Mouse (Mus musculus): Measurements from ENCODE around the gene Agl. TPM values are rescaled to one million over a fixed set of nuclear protein-coding genes. Genes with fewer than 3 reads are reported as not detected.

Agl gene
- polyA plus RNA-seq, 1 experiment from 2014 or later: 13.4 TPM

DNA sequence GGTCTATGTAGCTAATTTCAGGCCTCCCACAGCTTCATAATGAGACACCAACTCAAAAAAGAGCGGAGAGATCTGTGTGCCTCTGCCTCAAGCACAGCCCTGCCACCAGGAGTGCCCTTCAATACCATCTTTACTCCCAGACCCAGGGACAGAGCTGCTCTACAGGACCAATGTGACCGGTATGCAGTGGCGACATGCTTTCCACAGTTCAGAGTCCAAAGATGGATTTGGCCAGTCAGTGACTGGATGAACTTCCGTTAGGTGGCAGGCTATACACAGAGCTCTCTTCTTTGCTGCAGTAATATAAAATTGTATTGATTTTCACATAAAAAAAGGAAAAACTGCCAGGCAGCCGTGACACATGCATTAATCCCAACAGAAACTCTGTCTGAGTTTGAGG lies 104.1 kb downstream of the Agl start:
- Histone ChIP-seq H3K36me3 (ENCODE audit: inconsistent target) (0 out of 2 replicates have a peak, but pooled peaks cover 6% of the 10 kb centered on the region), H3K79me2 (ENCODE audit: inconsistent target) (peaks cover 100% of the 10 kb centered on the region), H3K27ac (no peak overlapping the region), H3K4me3 (ENCODE audit: inconsistent target) (no peak overlapping the region)
- 97% methylated on average over 5 of the region's 5 CpGs for WGBS (ENCODE audit: missing documents)

DNA sequence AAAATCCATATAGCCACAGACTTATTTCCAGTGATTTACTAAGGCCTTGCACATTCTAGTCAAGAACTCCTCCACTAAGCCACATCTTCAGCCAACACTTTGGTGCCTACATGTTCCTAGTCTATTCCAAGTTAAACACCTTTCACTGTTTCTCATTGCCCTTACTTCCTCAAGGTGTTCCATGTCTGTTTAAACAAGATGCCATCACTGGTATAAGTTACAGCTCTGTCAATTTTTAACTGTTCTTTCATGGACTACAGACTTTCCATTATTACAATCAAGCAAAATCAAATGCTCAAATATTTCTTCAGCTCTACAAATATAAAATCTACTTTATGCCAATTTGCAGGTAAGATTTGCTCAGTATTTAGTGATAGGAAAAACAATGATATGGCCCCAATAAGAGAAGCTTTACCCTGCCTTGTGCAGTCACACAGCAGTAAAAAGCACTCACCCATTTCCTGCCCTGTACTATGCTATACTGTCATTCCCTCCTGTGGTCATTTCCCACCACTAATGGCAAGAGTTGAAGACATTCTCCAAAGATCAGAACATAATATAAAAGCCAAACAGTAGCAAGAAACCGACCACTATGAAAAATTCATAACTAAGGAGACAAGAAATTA lies 105.2 kb downstream of the Agl start:
- Histone ChIP-seq H3K4me3 (ENCODE audit: inconsistent target) (no peak overlapping the region), H3K36me3 (ENCODE audit: inconsistent target) (0 out of 2 replicates have a peak, but pooled peaks cover 6% of the 10 kb centered on the region), H3K79me2 (ENCODE audit: inconsistent target) (peaks cover 100% of the 10 kb centered on the region), H3K27ac (no peak overlapping the region)
- 100% methylated on average over 1 of the region's 1 CpGs for WGBS (ENCODE audit: missing documents)

DNA sequence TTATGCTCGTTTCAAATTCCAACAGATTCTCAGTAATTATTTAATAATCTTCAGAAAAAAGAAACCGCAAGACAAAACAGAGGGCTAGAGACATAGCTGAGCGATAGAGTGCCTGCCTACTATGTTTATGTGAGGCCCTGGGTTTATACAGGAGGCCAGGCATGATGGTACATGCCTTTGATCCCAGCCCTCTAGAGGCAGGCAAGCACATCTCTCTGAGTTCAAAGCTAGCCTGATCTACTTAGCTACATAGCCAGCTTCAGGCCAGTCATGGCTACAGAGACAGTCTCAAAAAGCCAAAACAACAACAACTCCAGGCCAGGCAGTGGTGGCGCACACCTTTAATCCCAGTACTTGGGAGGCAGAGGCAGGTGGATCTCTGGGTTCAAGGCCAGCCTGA lies 106.4 kb downstream of the Agl start:
- Histone ChIP-seq H3K36me3 (ENCODE audit: inconsistent target) (0 out of 2 replicates have a peak, but pooled peaks cover 6% of the 10 kb centered on the region), H3K27ac (no peak overlapping the region), H3K79me2 (ENCODE audit: inconsistent target) (peaks cover 100% of the 10 kb centered on the region), H3K4me3 (ENCODE audit: inconsistent target) (no peak overlapping the region)
- 98% methylated on average over 4 of the region's 4 CpGs for WGBS (ENCODE audit: missing documents)

GRCm38 (mm10) chr3:116698786-116699185 lies 109.2 kb downstream of the Agl start:
- Histone ChIP-seq H3K36me3 (ENCODE audit: inconsistent target) (no peaks in the 10 kb centered on the region), H3K27ac (no peak overlapping the region), H3K79me2 (ENCODE audit: inconsistent target) (peaks cover 92% of the 10 kb centered on the region), H3K4me3 (ENCODE audit: inconsistent target) (no peak overlapping the region)
- WGBS (ENCODE audit: missing documents): 67% methylated on average over 2 of the region's 2 CpGs

- WGBS (ENCODE audit: missing documents): 83% methylated on average over 2 of the region's 2 CpGs
- no peak overlapping the region for H3K4me3 ChIP-seq (ENCODE audit: inconsistent target)
- H3K27ac ChIP-seq: no peak overlapping the region
- no peaks in the 10 kb centered on the region for H3K36me3 ChIP-seq (ENCODE audit: inconsistent target)
- H3K79me2 ChIP-seq (ENCODE audit: inconsistent target): peaks cover 61% of the 10 kb centered on the region; the same call in 1 of the 2 replicates
Measured at GRCm38 (mm10) chr3:116695666-116695985, 112.3 kb downstream of the Agl start.

- no peaks in the 10 kb centered on the region for H3K36me3 ChIP-seq (ENCODE audit: inconsistent target)
- WGBS (ENCODE audit: missing documents): 91% methylated on average over 8 of the region's 8 CpGs
- H3K27ac ChIP-seq: no peak overlapping the region
- no peak overlapping the region for H3K4me3 ChIP-seq (ENCODE audit: inconsistent target)
- peaks cover 55% of the 10 kb centered on the region; the same call in 1 of the 2 replicates for H3K79me2 ChIP-seq (ENCODE audit: inconsistent target)
Measured at GRCm38 (mm10) chr3:116694955-116695665, 112.9 kb downstream of the Agl start.

GRCm38 (mm10) chr3:116694312-116694711 lies 113.7 kb downstream of the Agl start:
- Histone ChIP-seq H3K36me3 (ENCODE audit: inconsistent target) (no peaks in the 10 kb centered on the region), H3K27ac (no peak overlapping the region), H3K79me2 (ENCODE audit: inconsistent target) (peaks cover 47% of the 10 kb centered on the region; the same call in 1 of the 2 replicates), H3K4me3 (ENCODE audit: inconsistent target) (no peak overlapping the region)
- 94% methylated on average over 3 of the region's 3 CpGs for WGBS (ENCODE audit: missing documents)

Other genes with a start within 250 kb of the Agl start
- 1.9 to 10.2 TPM (median 2.7 TPM) in 3 replicates for gene Lrrc39, start 245.2 kb downstream of the Agl start, polyA plus RNA-seq (2018)
- 6.4 to 7.6 TPM (median 6.7 TPM) in 3 replicates for gene Sass6, start 213.2 kb downstream of the Agl start, polyA plus RNA-seq (2018)
- 7.4 to 9.9 TPM (median 9.7 TPM) in 3 replicates for gene Trmt13, start 193.6 kb downstream of the Agl start, polyA plus RNA-seq (2018)
- gene Mfsd14a, start 145.5 kb downstream of the Agl start, polyA plus RNA-seq (2018): 40.3 to 52.4 TPM (median 44.3 TPM) in 3 replicates
- not detected in 3 replicates for gene Gm43191, start 126.9 kb downstream of the Agl start, polyA plus RNA-seq (2018)
- 17.7 to 27.8 TPM (median 21.7 TPM) in 3 replicates for gene Slc35a3, start 95.3 kb downstream of the Agl start, polyA plus RNA-seq (2018)
- 36.7 to 47.0 TPM (median 44.3 TPM) in 3 replicates for gene Frrs1, start 51.3 kb upstream of the Agl start, polyA plus RNA-seq (2018)
- not detected in 3 replicates for gene 4930455H04Rik, start 160.1 kb upstream of the Agl start, polyA plus RNA-seq (2018)
- not detected in 3 replicates for gene Palmd, start 160.8 kb upstream of the Agl start, polyA plus RNA-seq (2018)